Mouse (Mus musculus) midbrain, embryonic 15.5 days (tissue): ENCODE measurements around the gene Satb2. TPM values are rescaled to one million over a fixed set of nuclear protein-coding genes. Genes with fewer than 3 reads are reported as not detected.

Experiments
- ATAC-seq: fragments of 200-750 bp; cut with Nextera tagmentation; replicated peaks from 2 replicates; pipeline ENCODE4 v1.8.0; 2017; ENCODE audit warnings: moderate TSS enrichment
- H3K27ac ChIP-seq: fragments of 300-500 bp; sonication (generic); 2 replicates; pipeline ENCODE4 v1.5.1; 2015; ENCODE audit warnings: mild to moderate bottlenecking, inconsistent platforms
- H3K27me3 ChIP-seq: fragments of 300-500 bp; sonication (generic); replicated peaks from 2 replicates; pipeline ENCODE4 v1.6.1; 2015; ENCODE audit warnings: inconsistent platforms
- H3K36me3 ChIP-seq: fragments of 300-500 bp; sonication (generic); replicated peaks from 2 replicates; pipeline ENCODE4 v1.6.1; 2015; ENCODE audit warnings: inconsistent platforms
- H3K4me1 ChIP-seq: fragments of 300-500 bp; sonication (generic); 2 replicates; pipeline ENCODE4 v1.6.1; 2015; ENCODE audit warnings: inconsistent platforms
- H3K4me2 ChIP-seq: fragments of 300-500 bp; sonication (generic); 2 replicates; pipeline ENCODE4 v1.6.1; 2015; ENCODE audit warnings: inconsistent platforms, mild to moderate bottlenecking, moderate library complexity
- H3K4me3 ChIP-seq: fragments of 300-500 bp; sonication (generic); 2 replicates; pipeline ENCODE4 v1.5.1; 2015; ENCODE audit warnings: mild to moderate bottlenecking, inconsistent platforms
- H3K9ac ChIP-seq: fragments of 300-500 bp; sonication (generic); 2 replicates; pipeline ENCODE4 v1.6.1; 2015; ENCODE audit warnings: mild to moderate bottlenecking, inconsistent platforms
- H3K9me3 ChIP-seq: fragments of 300-500 bp; sonication (generic); 2 replicates; pipeline ENCODE4 v1.6.1; 2016; ENCODE audit warnings: inconsistent platforms
- WGBS: fragments of 180-500 bp; shearing (Covaris S2); methylation state at CpG from one replicate; pipeline ENCODE4 v1.1.7; 2015; ENCODE audit warnings: mixed read lengths; 5-methylcytosine and 5-hydroxymethylcytosine counted together
- polyA plus RNA-seq: library from polyadenylated mRNA; unstranded; fragments of >200 nt; fragmentation: Nextera tagmentation; extraction: Ambion mirVana; gene quantifications from 2 replicates; pipeline ENCODE4 v1.2.1, GENCODE M21; 2015

Satb2 gene
- polyA plus RNA-seq, 1 experiment from 2014 or later, result 0.80 TPM

GRCm38 (mm10) chr1:56981508-56981907, 3.1 kb upstream of the Satb2 start:
- Histone ChIP-seq H3K4me3 (no peak overlapping the region), H3K4me2 (no peak overlapping the region), H3K36me3 (no peaks in the 10 kb centered on the region), H3K9me3 (no peaks in the 10 kb centered on the region), H3K4me1 (peaks cover 22% of the 10 kb centered on the region), H3K9ac (no peak overlapping the region), H3K27me3 (peaks cover 82% of the 10 kb centered on the region), H3K27ac (no peak overlapping the region)
- 0% methylated on average over 1 of the region's 1 CpGs for WGBS
- no peak for ATAC-seq

GRCm38 (mm10) chr1:56980631-56981275, 2.3 kb upstream of the Satb2 start:
- H3K4me3 ChIP-seq, result no peak overlapping the region
- WGBS, result 1% methylated on average over 27 of the region's 27 CpGs
- ATAC-seq, result no peak
- H3K9me3 ChIP-seq, result no peaks in the 10 kb centered on the region
- no peak overlapping the region for H3K27ac ChIP-seq
- H3K9ac ChIP-seq, result no peak overlapping the region
- peaks cover 23% of the 10 kb centered on the region for H3K4me1 ChIP-seq
- H3K27me3 ChIP-seq, result peaks cover 81% of the 10 kb centered on the region
- no peak overlapping the region for H3K4me2 ChIP-seq
- H3K36me3 ChIP-seq, result no peaks in the 10 kb centered on the region

GRCm38 (mm10) chr1:56979531-56980395, 1.3 kb upstream of the Satb2 start:
- no peak for ATAC-seq
- Histone ChIP-seq H3K4me2 (no peak overlapping the region), H3K4me3 (no peak overlapping the region), H3K27ac (no peak overlapping the region), H3K4me1 (peaks cover 23% of the 10 kb centered on the region), H3K36me3 (no peaks in the 10 kb centered on the region), H3K9me3 (no peaks in the 10 kb centered on the region), H3K27me3 (peaks cover 77% of the 10 kb centered on the region), H3K9ac (no peak overlapping the region)
- 2% methylated on average over 7 of the region's 7 CpGs for WGBS

- Histone ChIP-seq H3K27me3 (peaks cover 58% of the 10 kb centered on the region), H3K36me3 (no peaks in the 10 kb centered on the region), H3K9me3 (no peaks in the 10 kb centered on the region), H3K27ac (no peak overlapping the region), H3K4me3 (peak overlapping the region; percentile 22), H3K4me2 (peak overlapping the region; percentile 47), H3K4me1 (peaks cover 28% of the 10 kb centered on the region), H3K9ac (no peak overlapping the region)
- WGBS, result under 1% methylated on average over 45 of the region's 45 CpGs
- no peak for ATAC-seq
These were observed 999 bp downstream of the Satb2 start for GRCm38 (mm10) chr1:56977201-56978100.

- Histone ChIP-seq H3K9ac (no peak overlapping the region), H3K9me3 (no peaks in the 10 kb centered on the region), H3K27ac (no peak overlapping the region), H3K36me3 (no peaks in the 10 kb centered on the region), H3K4me3 (peak overlapping the region; percentile 22), H3K27me3 (peaks cover 52% of the 10 kb centered on the region), H3K4me2 (peak overlapping the region; percentile 47), H3K4me1 (peaks cover 35% of the 10 kb centered on the region)
- ATAC-seq, result no peak
- under 1% methylated on average over 11 of the region's 11 CpGs for WGBS
These were observed 1.7 kb downstream of the Satb2 start for GRCm38 (mm10) chr1:56976825-56977104.

GRCm38 (mm10) chr1:56976044-56976824, 2.2 kb downstream of the Satb2 start:
- no peak for ATAC-seq
- H3K4me3 ChIP-seq, result no peak overlapping the region; the same call in 1 of the 2 replicates
- peak overlapping the region; percentile 47 for H3K4me2 ChIP-seq
- H3K4me1 ChIP-seq, result peaks cover 40% of the 10 kb centered on the region
- H3K27ac ChIP-seq, result no peak overlapping the region
- H3K27me3 ChIP-seq, result peaks cover 48% of the 10 kb centered on the region
- no peaks in the 10 kb centered on the region for H3K36me3 ChIP-seq
- H3K9me3 ChIP-seq, result no peaks in the 10 kb centered on the region
- 3% methylated on average over 25 of the region's 25 CpGs for WGBS
- no peak overlapping the region for H3K9ac ChIP-seq

GRCm38 (mm10) chr1:56975546-56975945, 2.9 kb downstream of the Satb2 start:
- WGBS, result 1% methylated on average over 12 of the region's 12 CpGs
- peaks cover 47% of the 10 kb centered on the region for H3K4me1 ChIP-seq
- H3K36me3 ChIP-seq, result no peaks in the 10 kb centered on the region
- peaks cover 46% of the 10 kb centered on the region for H3K27me3 ChIP-seq
- H3K9ac ChIP-seq, result no peak overlapping the region
- no peak for ATAC-seq
- H3K9me3 ChIP-seq, result no peaks in the 10 kb centered on the region
- no peak overlapping the region for H3K4me3 ChIP-seq
- no peak overlapping the region for H3K27ac ChIP-seq
- no peak overlapping the region for H3K4me2 ChIP-seq

GRCm38 (mm10) chr1:56974187-56974586, 4.3 kb downstream of the Satb2 start:
- H3K9me3 ChIP-seq, result no peaks in the 10 kb centered on the region
- H3K36me3 ChIP-seq, result no peaks in the 10 kb centered on the region
- peaks cover 58% of the 10 kb centered on the region for H3K4me1 ChIP-seq
- H3K4me3 ChIP-seq, result no peak overlapping the region
- no peak overlapping the region for H3K9ac ChIP-seq
- ATAC-seq, result no peak
- no peak overlapping the region for H3K4me2 ChIP-seq
- 4% methylated on average over 14 of the region's 14 CpGs for WGBS
- H3K27me3 ChIP-seq, result peaks cover 47% of the 10 kb centered on the region
- no peak overlapping the region for H3K27ac ChIP-seq

- no peak for ATAC-seq
- Histone ChIP-seq H3K36me3 (no peaks in the 10 kb centered on the region), H3K4me2 (peak overlapping the region; percentile 100), H3K4me1 (peaks cover 58% of the 10 kb centered on the region), H3K4me3 (peak overlapping the region; percentile 67), H3K9ac (peak overlapping the region; percentile 49; the same call in 1 of the 2 replicates), H3K9me3 (no peaks in the 10 kb centered on the region), H3K27me3 (peaks cover 53% of the 10 kb centered on the region), H3K27ac (no peak overlapping the region)
- WGBS, result under 1% methylated on average over 16 of the region's 16 CpGs
These were observed 4.9 kb downstream of the Satb2 start for GRCm38 (mm10) chr1:56973593-56973950.

- H3K9me3 ChIP-seq, result no peaks in the 10 kb centered on the region
- peak overlapping the region; percentile 58; the same call in 1 of the 2 replicates for H3K27ac ChIP-seq
- peak overlapping the region; percentile 49 for H3K9ac ChIP-seq
- peaks cover 55% of the 10 kb centered on the region for H3K27me3 ChIP-seq
- ATAC-seq, result peak; percentile 76
- H3K4me1 ChIP-seq, result peaks cover 58% of the 10 kb centered on the region
- peak overlapping the region; percentile 100 for H3K4me2 ChIP-seq
- no peaks in the 10 kb centered on the region for H3K36me3 ChIP-seq
- peak overlapping the region; percentile 67 for H3K4me3 ChIP-seq
- WGBS, result under 1% methylated on average over 47 of the region's 47 CpGs
These were observed 5.4 kb downstream of the Satb2 start for GRCm38 (mm10) chr1:56972950-56973592.

GRCm38 (mm10) chr1:56972251-56972949, 6.0 kb downstream of the Satb2 start:
- peaks cover 52% of the 10 kb centered on the region for H3K4me1 ChIP-seq
- under 1% methylated on average over 81 of the region's 83 CpGs for WGBS

More at GRCm38 (mm10) chr1:56972251-56972949, 6.0 kb downstream of the Satb2 start:
- Histone ChIP-seq H3K9me3 (no peaks in the 10 kb centered on the region), H3K36me3 (no peaks in the 10 kb centered on the region), H3K4me3 (peak overlapping the region; percentile 67), H3K27me3 (peaks cover 54% of the 10 kb centered on the region), H3K4me2 (peak overlapping the region; percentile 100), H3K27ac (peak overlapping the region; percentile 58; the same call in 1 of the 2 replicates), H3K9ac (peak overlapping the region; percentile 49)
- ATAC-seq, result peak; percentile 63
